18 mouse cellular contexts compared by ENCODE assay signal in genomic region chr16:38635833-38636390, GRCm38 (mm10).
DNase-seq lines count a peak whose midpoint lies in the region; ATAC-seq and TF ChIP-seq lines count a peak whose summit lies in the region.
"Had no signal": no experiment of that assay in that cellular context is flagged by ENCODE, and none has a peak within 500 bp of the region (broad histone marks: within the 10 kb centered on the region; RNA-seq: fewer than 3 reads in every experiment).

No protein-coding gene starts in this region.

- no peak for TF ChIP-seq CTCF in thymus, adult 2 months (IDR thresholded peaks at IDR 0.05; ENCODE audit: borderline replicate concordance, control insufficient read depth, extremely low read depth, insufficient read depth, low read length, poor library complexity)

- no peak overlapping the region for H3K4me2 ChIP-seq in heart, embryonic 15.5 days
- no peak overlapping the region for H3K4me2 ChIP-seq in embryonic facial prominence, embryonic 12.5 days (replicated peaks)
- H3K4me2 ChIP-seq: forebrain, embryonic 12.5 days; hindbrain, embryonic 14.5 days; liver, embryonic 13.5 days had no signal

- no peak overlapping the region for H3K9ac ChIP-seq in heart, embryonic 15.5 days
- H3K9ac ChIP-seq in embryonic facial prominence, embryonic 12.5 days, result no peak overlapping the region
- H3K9ac ChIP-seq: forebrain, embryonic 12.5 days; hindbrain, embryonic 14.5 days; liver, embryonic 13.5 days had no signal

- H3K27ac ChIP-seq in heart, embryonic 15.5 days, result peak overlapping the region; percentile 59; the same call in 1 of the 2 replicates
- H3K27ac ChIP-seq in embryonic facial prominence, embryonic 12.5 days, result 0 out of 2 replicates have a peak overlapping the region, but pooled peaks have one; percentile 73
- H3K27ac ChIP-seq in thymus, adult 2 months (ENCODE audit: control insufficient read depth, insufficient read depth, low read length), result peak overlapping the region; percentile 78
- H3K27ac ChIP-seq: forebrain, embryonic 12.5 days; hindbrain, embryonic 14.5 days; limb, embryonic 10.5 days; liver, embryonic 13.5 days; stomach, postnatal 0 days had no signal

- TF ChIP-seq POLR2A in thymus, adult 2 months (IDR thresholded peaks at IDR 0.05; ENCODE audit: control insufficient read depth, extremely low read depth, insufficient read depth, low read length, poor library complexity), result no peak

- peaks cover 54% of the 10 kb centered on the region for H3K36me3 ChIP-seq in heart, embryonic 15.5 days
- H3K36me3 ChIP-seq in embryonic facial prominence, embryonic 12.5 days, result no peaks in the 10 kb centered on the region
- no peaks in the 10 kb centered on the region for H3K36me3 ChIP-seq in thymus, adult 2 months (ENCODE audit: control insufficient read depth, insufficient read depth, low read length)
- H3K36me3 ChIP-seq: forebrain, embryonic 12.5 days; limb, embryonic 10.5 days; liver, embryonic 13.5 days had no signal

- H3K9me3 ChIP-seq in heart, embryonic 15.5 days (replicated peaks), result no peaks in the 10 kb centered on the region
- no peaks in the 10 kb centered on the region for H3K9me3 ChIP-seq in embryonic facial prominence, embryonic 12.5 days
- H3K9me3 ChIP-seq: forebrain, embryonic 12.5 days; limb, embryonic 10.5 days; liver, embryonic 13.5 days had no signal

- ATAC-seq in heart, embryonic 15.5 days (replicated peaks; ENCODE audit: insufficient number of reproducible peaks, insufficient read depth, low FRiP score, low read depth), result no peak
- no peak for ATAC-seq in embryonic facial prominence, embryonic 12.5 days (ENCODE audit: insufficient number of reproducible peaks, insufficient read depth, low FRiP score, low TSS enrichment)

- WGBS in heart, embryonic 15.5 days, result 71% methylated on average over 8 of the region's 8 CpGs
- 45% methylated on average over 8 of the region's 8 CpGs for WGBS in embryonic facial prominence, embryonic 12.5 days
- WGBS in thymus, adult 2 months, result 25% methylated on average over 8 of the region's 8 CpGs

- no peak overlapping the region for H3K4me3 ChIP-seq in heart, embryonic 15.5 days
- no peak overlapping the region for H3K4me3 ChIP-seq in embryonic facial prominence, embryonic 12.5 days
- H3K4me3 ChIP-seq in thymus, adult 2 months (ENCODE audit: control insufficient read depth, insufficient read depth, low read length), result peak overlapping the region; percentile 9; the same call in 1 of the 2 replicates
- H3K4me3 ChIP-seq: forebrain, embryonic 12.5 days; gastrocnemius, adult 2 months; limb, embryonic 10.5 days; liver, embryonic 13.5 days had no signal

- H3K27me3 ChIP-seq in heart, embryonic 15.5 days, result no peaks in the 10 kb centered on the region
- no peaks in the 10 kb centered on the region for H3K27me3 ChIP-seq in embryonic facial prominence, embryonic 12.5 days
- H3K27me3 ChIP-seq in thymus, adult 2 months (ENCODE audit: control insufficient read depth, insufficient read depth, low read length), result no peaks in the 10 kb centered on the region
- H3K27me3 ChIP-seq: forebrain, embryonic 12.5 days; liver, embryonic 13.5 days had no signal

- DNase-seq in heart, adult 11 months, result no peak
- peak; percentile 58 for DNase-seq in CD4-positive, CD25-positive, alpha-beta regulatory T cell, adult 2 months (ENCODE audit: low read depth, low spot score)
- DNase-seq in thymus, adult 2 months, result peak; percentile 47
- DNase-seq in kidney, postnatal 10 days, result no peak
- DNase-seq in adrenal gland, adult 8-10 months, result no peak
- DNase-seq in retina, postnatal 1 day, result no peak
- DNase-seq: adrenal gland, postnatal 25 days; cerebellum, postnatal 14 days; gastrocnemius, adult 2 months; kidney, adult 18-20 months; kidney, postnatal 36 days; liver, embryonic 13.5 days had no signal

- H3K4me1 ChIP-seq in heart, embryonic 15.5 days (replicated peaks), result peaks cover 12% of the 10 kb centered on the region
- H3K4me1 ChIP-seq in embryonic facial prominence, embryonic 12.5 days, result peaks cover 9% of the 10 kb centered on the region
- H3K4me1 ChIP-seq in thymus, adult 2 months (replicated peaks; ENCODE audit: control insufficient read depth, insufficient read depth, low read length), result peaks cover 14% of the 10 kb centered on the region
- H3K4me1 ChIP-seq: forebrain, embryonic 12.5 days; limb, embryonic 10.5 days; liver, embryonic 13.5 days had no signal

Comparison
In these comparisons a context has a peak if more than half of its experiments do, and no peak if none do; other contexts are left out.
1. DNase-seq: peak in CD4-positive, CD25-positive, alpha-beta regulatory T cell, adult 2 months (single experiment) and thymus, adult 2 months (single experiment); none in heart, adult 11 months (single experiment), kidney, postnatal 10 days (single experiment), adrenal gland, adult 8-10 months (single experiment) and retina, postnatal 1 day (single experiment).
2. Peak in every context shown above with its lines, with median percentiles within 50 percentile points of each other: H3K27ac ChIP-seq.